Mouse (Mus musculus) spleen, postnatal 14 days (tissue): Measurements from ENCODE around the gene Lrig1.

Source experiments
- DNase-seq, 2 experiments: peaks; one replicate each; pipeline ENCODE4 v3.0.0; 2021 to 2022; ENCODE audit warnings: low spot score in 2 of 2

Gene Lrig1

DNA sequence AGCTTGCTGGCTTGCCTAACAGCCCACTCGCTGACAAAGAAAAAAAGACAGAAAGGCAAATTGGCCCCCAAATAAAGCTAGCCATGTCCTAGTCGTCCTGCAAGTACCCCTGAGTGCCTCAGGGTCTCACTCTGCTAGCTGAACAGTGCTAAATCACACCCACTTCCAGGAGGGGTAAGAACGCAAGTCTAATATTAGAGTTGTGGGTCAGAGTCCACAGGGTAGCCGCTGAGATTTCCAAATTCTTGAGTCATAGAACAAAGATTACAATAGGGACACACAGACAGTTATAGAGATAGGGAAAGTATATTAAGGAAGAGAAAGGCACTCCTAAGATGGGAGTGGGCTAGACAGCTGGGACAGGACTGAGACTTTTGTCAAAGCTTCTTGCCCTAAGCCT, 51.5 kb downstream of the Lrig1 start:
- no peak for DNase-seq

DNA sequence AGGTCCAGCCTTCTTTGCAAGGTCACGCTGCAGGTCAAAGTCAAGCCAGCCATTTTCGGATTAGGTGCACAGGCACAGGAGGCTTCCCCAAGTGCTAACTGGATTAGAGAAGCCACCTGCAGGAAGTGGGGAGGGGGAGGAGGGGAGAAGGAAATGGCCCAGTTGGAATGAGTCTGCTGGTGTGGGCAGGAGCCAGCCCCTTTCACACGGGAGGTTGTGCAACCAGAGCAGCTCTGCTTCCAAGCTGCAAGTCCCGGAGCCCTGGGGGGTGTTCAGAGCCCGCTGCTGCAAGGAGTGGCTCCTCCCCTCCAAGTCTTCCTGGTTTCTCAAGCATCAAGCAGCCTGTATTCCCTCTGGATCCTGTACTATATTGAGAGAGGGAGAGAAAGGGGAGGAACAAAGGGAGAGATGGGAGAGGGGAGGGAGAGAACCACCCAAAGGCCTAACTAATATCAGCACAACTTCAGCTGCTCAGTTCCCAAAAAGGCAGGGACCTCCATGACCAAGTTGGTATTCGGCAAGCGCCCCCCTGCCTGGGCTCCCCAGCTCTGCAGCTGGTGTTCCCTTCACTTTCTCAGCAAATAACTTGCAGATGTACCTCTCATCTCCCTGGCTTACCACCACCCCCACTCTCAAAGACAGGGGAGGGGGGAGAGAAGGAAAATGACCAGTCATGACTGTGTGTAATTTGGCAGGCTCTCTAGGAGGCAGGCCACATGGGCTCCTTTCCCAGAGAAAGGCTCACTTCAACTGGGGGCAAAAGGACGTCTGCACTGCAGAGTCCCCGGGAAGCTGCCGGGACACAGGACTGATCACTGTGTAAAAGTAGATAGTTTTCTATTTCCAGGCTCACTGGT, 52.2 kb downstream of the Lrig1 start:
- no peak for DNase-seq

DNA sequence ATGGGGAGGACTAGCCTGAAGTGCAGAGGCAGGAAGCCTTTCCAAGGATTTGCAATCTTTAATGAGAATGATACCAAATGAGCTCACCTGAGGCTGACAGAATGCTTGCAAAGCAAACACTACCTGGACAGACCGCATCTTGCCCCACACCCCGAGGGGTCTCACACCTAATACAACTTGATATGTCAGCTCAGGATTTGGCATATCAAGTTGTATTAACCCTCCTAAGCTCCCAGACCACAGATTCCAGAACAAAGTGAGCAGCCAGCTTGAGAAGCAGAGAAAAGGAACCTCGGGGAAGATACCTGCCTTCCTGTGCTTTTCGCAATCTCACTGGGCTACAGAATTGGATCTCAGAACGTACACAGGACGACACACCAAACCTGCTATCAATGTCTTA, 53.1 kb downstream of the Lrig1 start:
- no peak for DNase-seq

DNA sequence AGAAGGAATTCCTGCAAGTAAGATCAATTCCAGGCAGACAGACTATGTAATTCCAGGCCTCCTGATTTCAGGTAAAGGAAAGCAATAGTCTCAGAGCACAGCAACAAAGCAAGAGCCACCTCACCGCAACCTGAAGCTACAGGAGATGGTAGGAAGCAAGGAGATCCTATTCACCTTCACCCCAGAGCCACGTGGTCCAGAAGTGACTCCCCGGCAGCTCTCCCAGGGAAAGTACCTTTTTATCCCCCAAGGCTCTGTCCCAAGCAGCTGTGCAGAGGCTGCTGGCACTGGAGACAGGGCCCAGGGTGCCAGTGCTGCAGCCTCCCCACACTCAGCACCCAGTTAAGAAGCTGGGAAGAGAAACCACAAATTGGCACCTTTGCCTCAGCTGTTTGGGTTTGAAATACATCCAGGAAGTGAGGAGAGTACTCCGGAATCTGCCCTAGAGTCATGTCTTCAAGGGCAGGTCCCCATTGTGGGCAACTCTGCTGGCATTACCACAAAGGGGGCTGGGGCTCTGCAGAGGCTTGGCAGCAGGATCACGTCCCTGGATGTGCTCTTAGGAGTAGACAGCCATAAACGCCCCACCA, 53.6 kb downstream of the Lrig1 start:
- DNase-seq = no peak

DNA sequence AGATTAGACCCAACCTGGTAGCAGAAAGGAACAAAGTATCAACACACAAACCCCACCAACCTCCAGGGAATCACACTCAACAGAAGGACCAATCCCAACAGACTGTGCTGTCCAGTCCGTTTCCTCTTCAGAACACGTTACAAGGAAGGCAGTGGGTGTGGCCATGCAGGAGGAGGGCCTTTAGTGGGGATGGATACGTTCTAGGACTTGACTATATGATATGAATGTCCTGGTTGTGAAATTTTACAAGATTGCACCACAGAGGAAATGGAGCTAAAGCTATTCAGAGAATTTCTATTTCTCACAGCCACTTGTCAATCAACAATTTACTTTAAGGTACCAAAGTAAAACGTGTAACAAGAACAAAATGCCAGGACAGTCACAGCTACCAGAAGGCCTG, 54.2 kb downstream of the Lrig1 start:
- no peak for DNase-seq

DNA sequence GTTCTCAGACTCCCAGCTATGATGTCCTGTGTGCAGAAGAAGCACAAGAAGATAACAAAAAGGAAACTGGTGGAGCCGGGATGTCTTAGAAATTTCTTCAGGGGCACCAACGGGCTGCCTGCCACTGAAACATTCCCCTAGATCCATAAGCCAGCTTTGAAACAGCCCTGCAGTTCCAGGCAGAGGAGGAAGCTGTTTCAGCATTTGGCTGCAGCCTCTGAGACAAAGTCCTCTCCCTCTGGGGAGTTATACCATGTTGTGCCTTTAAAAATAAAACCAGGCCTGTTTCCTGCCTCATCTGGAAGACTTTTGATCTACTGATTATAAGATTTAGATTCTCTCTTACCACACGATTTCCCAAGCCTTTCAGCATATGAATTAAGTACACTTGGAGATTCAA, 55.3 kb downstream of the Lrig1 start:
- DNase-seq = no peak

DNA sequence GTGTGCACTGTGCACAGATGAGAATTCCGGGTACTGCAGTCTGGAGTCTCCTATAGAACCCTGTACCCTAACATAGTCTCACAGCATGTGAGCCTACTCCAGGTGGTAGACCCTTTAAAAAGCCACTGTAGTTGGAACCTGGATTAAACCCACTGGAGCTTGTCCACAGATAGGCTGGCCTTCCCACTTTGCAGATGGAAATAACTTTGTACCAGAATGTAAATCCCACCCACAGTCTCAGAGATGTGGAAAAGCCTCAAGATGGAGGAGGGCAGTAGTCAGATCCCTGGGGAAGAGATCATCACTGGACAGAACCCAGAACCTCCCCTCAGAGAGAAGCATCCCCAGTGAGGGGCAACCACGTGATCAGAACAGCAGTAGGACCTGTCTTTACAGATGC, 56.0 kb downstream of the Lrig1 start:
- no peak for DNase-seq

DNA sequence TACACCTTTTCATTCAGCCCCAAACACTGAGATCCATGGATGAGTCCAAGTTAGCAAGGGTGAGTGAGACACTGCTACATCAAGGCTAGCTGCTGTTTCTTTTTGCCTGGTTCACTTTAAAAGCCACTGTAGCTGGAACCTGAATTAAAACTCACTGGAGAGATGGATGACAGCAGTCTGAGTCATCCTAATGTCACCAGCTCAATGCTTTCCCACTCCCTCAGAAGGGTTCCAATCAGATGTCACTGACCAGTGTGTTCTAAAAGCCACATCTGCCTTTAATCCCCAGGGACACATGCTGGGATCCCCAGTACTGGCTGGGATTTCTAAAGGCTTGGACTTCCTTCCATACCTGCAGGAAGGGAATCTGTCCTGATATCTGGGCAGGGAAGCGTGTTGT, 57.9 kb downstream of the Lrig1 start:
- no peak for DNase-seq

DNA sequence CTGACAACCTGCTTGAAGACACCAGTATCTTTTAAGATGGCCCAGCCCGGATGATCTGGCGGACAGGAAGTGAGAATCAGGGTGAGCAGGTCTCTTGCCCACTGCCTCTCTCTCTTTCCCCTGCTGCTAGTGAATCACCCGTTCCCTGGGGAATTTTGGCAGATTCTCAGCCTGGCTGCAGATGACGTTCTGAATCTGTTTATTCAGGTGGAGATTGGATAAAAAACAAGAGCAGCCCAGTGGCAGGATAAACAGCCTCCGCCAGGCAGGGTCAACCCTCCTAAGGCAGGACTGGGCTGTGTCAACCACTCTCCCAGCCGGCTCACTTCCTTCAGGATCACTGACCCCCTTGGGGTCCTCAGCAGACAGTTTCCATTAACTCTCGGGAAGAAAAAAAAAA, 59.7 kb downstream of the Lrig1 start:
- DNase-seq = no peak

DNA sequence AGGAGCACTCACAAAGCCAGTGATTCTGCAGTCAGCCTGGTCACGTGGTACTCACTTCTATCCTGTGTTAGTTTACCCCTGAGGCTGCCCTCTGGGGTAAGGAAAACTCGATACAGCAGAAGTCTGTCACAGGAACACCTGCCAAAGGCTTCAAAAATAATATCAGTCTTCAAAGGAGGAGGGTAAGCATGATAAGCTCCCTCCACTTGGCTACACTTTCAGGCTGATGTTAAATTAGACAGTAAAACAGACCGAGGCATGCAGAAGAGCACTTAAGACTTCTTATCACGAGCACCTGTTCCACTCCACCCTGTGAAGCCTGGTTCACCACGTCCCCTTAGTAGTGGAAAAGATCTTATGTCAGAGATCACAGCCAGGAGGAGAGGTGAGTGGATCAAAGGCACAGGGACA, 62.9 kb downstream of the Lrig1 start:
- no peak for DNase-seq

DNA sequence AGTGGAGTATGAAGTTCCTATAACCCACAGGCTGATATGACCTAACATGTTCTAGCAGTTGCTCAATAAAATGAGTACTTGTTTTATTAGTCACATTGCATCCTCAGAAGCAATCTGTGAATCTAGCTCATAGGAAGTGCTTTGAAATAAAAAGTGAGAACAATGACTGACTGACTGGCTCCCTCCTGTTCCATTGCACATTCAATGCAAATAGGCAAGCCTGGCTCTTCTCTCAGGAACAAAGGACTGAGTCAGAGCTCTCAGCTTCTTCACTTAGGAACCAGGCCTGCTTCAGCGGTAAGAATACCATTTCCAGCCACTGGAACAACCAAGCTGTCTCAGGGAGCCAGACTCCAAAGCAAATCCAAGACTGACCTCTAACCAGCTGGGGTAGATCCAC, 64.6 kb downstream of the Lrig1 start:
- no peak for DNase-seq

DNA sequence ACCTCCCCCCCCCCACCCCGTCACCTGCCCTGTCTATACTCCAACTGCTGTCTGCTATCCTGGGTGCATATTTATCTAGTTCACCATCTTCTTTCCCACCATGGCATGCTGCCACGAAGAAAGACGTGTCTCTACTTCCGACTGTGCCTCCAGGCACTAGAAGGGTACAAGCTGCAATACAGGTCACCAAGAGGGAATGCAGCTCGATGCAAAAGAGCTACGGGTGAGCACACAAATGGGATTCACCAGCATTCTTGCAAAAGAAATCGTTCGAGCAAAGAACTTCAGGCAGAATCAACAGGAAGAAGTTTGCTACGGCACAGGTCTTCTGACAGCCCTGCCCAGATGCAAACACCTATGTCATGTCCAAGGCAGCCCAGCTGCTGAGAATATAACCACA, 65.2 kb downstream of the Lrig1 start:
- no peak for DNase-seq

DNA sequence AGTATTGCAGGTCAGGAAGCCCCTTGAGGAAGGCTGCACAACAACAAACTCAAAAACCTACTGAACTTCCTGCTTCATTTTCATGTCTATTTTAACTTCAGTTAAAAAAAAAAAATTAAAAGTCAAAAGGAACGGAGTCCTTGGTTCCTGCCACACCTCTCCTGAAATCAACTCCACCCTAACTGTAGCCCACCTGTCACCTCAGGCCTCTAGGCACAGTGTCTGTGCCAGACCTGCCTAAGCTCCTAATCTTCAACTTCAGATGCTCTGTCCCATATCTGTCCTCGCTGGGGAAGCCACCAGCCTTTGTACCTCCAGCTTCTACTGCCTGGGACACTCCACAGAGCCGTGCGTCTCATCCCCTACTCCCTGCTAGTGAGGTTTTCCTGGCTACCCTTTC, 65.7 kb downstream of the Lrig1 start:
- DNase-seq = no peak

DNA sequence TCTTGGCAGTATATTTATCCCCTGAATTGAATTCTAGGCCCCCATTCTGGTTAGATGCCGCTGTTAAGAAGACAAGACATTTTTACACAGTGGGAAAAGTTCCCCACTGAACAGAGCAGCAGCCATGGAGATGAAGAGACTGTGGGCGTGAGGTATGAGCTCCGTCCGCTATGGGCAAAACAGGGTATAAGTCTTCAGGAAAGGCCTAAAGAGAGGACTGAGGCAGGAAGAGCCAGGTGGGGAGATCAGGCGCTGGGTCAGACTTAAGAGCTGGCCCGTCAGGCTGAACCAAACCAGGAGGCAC, 68.2 kb downstream of the Lrig1 start:
- DNase-seq = no peak

DNA sequence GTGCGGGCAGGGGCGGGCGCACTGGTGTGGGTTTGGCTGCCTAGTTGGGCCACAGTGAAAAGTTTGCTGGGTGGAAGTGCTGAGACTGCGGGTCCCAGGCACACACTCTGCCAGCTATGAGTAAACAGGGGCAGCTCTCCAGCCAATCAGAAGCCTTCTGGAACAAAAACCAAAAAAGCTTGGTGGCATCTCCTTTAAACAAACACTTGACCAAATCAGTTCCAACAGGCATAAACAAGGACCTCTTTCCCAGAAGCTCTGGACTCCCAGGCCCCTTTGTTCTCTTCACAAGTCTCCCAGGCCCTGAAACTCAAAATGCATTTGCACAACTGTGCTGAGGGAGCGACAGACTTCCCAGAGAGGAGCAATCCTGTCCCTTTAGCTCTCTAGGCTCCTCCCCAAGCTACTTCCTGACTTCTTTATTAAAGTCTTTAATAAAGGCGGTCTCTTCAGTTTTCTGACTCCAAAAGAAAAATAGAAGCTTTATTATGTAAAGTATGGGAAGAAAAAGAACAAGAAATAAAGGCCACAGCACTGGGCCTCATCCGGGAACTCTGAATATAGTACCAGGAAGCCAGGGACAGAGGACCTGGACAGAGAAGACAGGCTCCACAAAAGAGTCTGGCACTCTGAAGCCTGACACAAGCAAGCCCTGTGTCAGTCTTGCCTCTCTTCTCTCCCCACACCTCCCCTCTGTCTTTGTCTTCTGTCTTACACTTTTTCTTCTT, 68.7 kb downstream of the Lrig1 start:
- no peak for DNase-seq

DNA sequence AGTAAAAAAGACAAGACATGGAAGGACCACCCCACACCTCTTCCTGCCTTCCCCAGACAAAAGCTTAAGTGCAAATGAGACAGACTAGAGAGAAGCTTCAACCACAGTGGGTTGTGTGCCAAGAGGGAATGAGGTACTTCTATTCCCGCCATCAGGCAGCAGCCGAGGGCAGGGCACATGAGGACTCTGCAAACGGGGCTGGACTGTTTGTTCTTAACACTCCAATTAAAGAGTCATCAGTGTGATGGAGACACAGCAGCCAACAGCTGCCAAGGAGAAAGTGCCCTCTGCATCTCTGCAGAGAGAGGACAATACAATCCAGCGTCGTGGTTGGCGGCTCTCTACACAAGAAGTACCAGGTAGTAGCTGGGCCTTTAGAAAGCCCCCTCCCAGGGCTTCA, 71.2 kb downstream of the Lrig1 start:
- no peak for DNase-seq

DNA sequence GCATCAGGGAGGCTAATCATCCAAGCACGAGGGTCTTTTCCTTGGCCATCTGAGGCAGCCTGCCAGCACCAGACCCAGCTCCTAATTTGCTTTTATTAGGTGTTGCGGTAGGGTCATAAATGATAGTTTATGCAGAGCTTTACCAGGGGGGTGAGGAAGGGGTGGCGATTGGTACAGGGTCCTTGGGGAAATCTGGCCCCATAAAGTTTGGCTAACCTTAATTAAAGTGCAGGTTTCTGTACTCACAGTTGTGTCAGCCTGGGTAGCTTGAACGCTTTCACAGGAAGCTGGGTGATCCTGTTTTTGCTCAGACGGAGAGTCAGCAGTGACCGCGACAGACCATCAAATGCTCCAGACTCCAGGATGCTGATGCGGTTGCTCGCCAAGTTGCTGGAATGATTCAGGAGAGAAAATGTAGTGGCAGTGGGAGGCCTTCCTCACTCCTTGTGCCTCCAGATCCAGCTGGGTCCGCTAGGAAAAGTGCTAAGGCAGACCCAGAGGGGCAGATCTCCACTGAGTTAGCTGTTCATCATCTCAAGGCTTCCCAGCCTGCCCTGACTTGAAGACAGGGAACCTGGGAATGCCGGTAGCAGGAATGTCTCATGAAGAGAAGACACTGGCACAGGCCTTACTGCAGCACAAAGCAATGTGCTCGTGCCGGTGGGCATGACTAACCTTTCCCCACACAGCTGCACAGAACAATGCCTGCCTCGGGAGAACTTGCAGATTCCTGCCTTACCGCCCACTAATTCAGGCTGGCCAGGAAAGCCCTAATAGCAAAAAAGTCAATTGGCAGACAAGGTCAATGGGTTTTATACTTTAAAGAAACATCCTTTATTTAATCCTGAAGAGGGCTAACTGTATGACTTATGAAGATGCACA, 72.0 kb downstream of the Lrig1 start:
- no peak for DNase-seq

DNA sequence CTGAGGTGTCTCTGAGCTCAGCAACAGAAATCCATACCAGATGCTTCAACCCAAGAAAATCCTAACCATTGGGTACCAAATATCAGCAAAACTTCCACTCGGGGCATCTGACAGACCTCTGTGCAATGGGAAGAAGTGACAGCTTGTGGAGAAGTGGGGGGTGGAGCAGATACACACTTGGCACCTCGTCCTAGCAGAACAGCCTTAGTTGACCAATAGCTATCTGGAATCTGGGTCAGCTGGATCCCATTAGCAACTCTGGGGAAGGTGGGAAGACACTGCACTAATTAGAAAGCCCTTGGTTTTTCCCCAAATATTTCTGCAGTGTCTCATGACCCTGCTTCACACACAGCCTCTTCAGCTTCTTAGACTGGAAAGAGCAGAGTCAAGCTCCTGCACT, 73.2 kb downstream of the Lrig1 start:
- DNase-seq = no peak

DNA sequence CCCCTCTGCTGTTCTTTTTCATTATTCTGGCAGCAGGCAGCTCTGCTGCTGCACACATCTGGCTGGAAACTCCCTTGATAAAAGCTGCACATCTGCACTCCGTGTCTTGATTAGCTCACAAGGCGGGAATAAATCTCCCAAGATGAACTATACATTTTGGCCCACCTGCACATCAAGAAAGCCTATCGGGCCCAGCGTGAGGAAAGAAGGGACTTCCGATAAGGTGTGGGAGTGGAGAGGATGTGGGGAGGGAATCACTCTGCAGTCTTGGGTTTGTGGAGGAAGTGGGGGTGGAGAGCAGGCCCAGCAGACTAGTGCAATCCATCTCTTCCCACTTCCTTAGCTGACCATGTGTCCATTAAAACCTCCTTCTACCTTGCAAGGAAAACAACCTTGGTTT, 74.1 kb downstream of the Lrig1 start:
- DNase-seq = no peak

DNA sequence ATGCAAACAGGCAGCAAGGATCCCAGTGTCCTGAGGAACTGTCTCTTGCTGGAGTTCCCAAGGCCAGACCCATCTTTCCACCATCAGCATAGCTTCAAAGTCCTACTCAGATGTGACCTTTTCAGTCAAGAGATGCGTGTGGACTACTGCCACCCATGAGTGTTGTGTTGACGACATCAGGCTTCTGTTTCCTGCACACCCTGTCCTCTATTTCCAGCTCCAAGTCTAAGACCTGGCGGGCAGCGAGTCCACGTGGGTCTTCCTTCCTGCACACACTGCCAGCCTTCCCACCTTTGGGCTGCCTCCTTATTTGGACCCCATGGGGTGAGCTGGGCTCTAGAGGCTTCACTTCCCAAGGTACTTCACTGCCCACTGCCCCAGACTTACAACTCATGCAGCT, 75.4 kb downstream of the Lrig1 start:
- DNase-seq = no peak

DNA sequence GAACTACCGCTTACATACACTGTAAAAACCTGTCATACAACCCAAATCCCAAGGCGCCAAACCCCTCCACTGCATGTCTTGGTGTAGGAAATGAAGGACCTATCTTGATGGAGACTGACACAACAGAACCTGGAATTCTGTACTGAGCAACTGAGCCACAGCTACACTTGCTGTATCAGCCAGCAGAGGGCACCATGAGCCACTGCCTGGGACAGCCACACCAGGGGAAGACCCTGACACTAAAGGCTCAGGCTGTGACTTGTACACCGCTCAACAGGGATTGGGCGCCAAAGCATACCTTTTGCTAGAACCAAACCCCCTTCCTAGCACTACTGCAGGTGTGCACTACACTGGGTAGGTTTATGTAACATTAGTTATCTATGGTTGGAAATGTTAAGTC, 77.0 kb downstream of the Lrig1 start:
- peak in 1 of 2 experiments; percentile 54 for DNase-seq

DNA sequence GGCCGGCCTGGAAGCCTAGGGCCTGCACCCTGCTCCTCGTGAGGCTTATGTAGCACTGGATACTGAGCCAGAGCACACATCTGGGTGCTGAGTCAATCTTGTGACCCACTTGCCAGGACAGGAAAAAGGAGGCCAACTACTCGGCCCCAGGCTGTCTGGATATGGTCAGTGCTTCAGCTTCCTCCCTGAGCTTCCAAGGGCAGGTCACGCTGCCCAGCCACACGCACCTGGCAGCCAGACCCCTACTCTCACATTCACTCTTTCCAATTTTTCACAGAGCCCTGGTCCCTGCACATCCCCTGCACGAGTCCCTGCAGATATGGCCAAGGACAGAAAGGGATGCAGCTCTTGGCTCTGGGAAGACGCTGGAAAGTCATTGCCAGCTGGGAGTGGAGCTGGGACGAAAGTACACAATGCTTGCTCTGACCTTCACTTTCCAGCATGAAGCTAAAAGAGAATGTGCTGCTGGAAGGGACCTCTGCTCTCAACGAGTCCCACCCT, 79.1 kb downstream of the Lrig1 start:
- DNase-seq = no peak
